Mouse (Mus musculus) heart, adult 2 months (tissue): ENCODE measurements around the gene H2-M10.2. TPM values are rescaled to one million over a fixed set of nuclear protein-coding genes. Genes with fewer than 3 reads are reported as not detected.
A peak's percentile ranks its signal among the peaks of the same experiment; 100 is the strongest.
"Not testable (repeated sequence)": the region's sequence is repeated elsewhere in the genome, so short reads cannot be mapped to it uniquely, and the experiment has no call there.

ENCODE experiments used
- DNase-seq, 2 experiments: peaks; one replicate each; pipeline ENCODE4 v3.0.0; 2021
- H3K27ac ChIP-seq: fragments of 200-600 bp; 2 replicates; pipeline ENCODE4 v1.8.1; 2022
- H3K27me3 ChIP-seq: fragments of 200-500 bp; 2 replicates; pipeline ENCODE4 v1.6.1; 2012; ENCODE audit warnings: mild to moderate bottlenecking, low read length, inconsistent platforms, mixed read lengths; ENCODE audit not compliant: control insufficient read depth, insufficient read depth
- H3K36me3 ChIP-seq: fragments of 200-500 bp; 2 replicates; pipeline ENCODE4 v1.6.1; 2012; ENCODE audit warnings: low read length, inconsistent platforms; ENCODE audit not compliant: control insufficient read depth, insufficient read depth
- H3K4me1 ChIP-seq: fragments of 200-500 bp; 2 replicates; pipeline ENCODE4 v1.6.1; 2011; ENCODE audit warnings: low read length; ENCODE audit not compliant: control insufficient read depth, insufficient read depth
- H3K4me3 ChIP-seq: fragments of 200-600 bp; 2 replicates; pipeline ENCODE4 v1.8.1; 2022
- H3K79me2 ChIP-seq: fragments of 200-500 bp; replicated peaks from 2 replicates; pipeline ENCODE4 v1.6.1; 2012; ENCODE audit warnings: mild to moderate bottlenecking, inconsistent platforms, low read length, moderate library complexity, mixed read lengths; ENCODE audit not compliant: control insufficient read depth, insufficient read depth
- H3K9ac ChIP-seq: fragments of 200-500 bp; 2 replicates; pipeline ENCODE4 v1.6.1; 2012; ENCODE audit warnings: low read depth, mild to moderate bottlenecking, control low read depth, inconsistent platforms, low read length, mixed read lengths
- CTCF ChIP-seq: fragments of 200-600 bp; IDR thresholded peaks from 2 replicates; pipeline ENCODE4 v1.8.1; 2022; ENCODE audit warnings: antibody characterized with exemption, mild to moderate bottlenecking, moderate library complexity
- EP300 ChIP-seq: fragments of 200-500 bp; IDR thresholded peaks from 2 replicates; pipeline ENCODE4 v1.6.1; 2011; ENCODE audit warnings: low read depth, low read length, control low read depth; ENCODE audit not compliant: insufficient read depth
- POLR2A ChIP-seq: fragments of 200-500 bp; IDR thresholded peaks from 2 replicates; pipeline ENCODE4 v1.6.1; 2011; ENCODE audit warnings: mild to moderate bottlenecking, low read depth, low read length, control low read depth; ENCODE audit not compliant: insufficient read depth
- WGBS: fragments of 180-500 bp; shearing (Covaris S2); methylation state at CpG from one replicate; pipeline ENCODE4 v1.1.7; 2018; 5-methylcytosine and 5-hydroxymethylcytosine counted together
- intact Hi-C: fragments of 180-260 bp; cut with DNase I; formaldehyde crosslinking; loops from one replicate; pipeline ENCODE4 v1.15.1; 2025
- polyA plus RNA-seq: library from polyadenylated mRNA; depleted of rRNA; stranded (reverse); fragments of >200 nt; gene quantifications from 2 replicates; pipeline ENCODE4 v1.2.3, GENCODE M21; 2012
- total RNA-seq, 2 experiments: library from RNA; stranded (reverse); gene quantifications; 2 replicates each; pipeline ENCODE4 v1.2.3; 2021

Gene H2-M10.2
- total and polyA plus RNA-seq, 3 experiments, result not detected

DNA sequence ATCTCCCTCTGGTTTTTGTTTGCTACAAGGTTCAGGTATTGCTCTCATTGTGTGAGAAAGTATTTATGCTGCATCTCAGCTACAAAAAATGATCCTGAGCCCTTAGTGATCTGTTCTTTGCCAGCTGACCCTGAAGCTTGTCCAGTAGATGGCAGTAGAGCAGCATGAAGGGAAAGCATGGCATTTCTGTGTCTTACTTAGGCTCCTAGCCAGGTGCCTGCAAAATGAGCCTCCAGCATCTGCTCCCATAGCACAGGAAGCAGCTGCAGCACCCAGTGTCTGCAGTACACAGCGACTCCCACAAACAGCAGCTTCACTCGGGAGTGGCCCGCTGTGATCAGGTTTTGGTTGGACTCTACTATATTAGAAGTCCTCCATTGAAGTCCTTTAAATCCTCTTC lies 22.6 kb upstream of the H2-M10.2 start:
- not testable (repeated sequence) for H3K27ac ChIP-seq, H3K79me2 ChIP-seq, H3K9ac ChIP-seq, H3K4me1 ChIP-seq, H3K36me3 ChIP-seq, H3K27me3 ChIP-seq, H3K4me3 ChIP-seq
- DNase-seq, result peak; percentile 36 to 45
- intact Hi-C loops, result loop anchor here (2.0 to 5.0 kb wide), 2 partner anchors 110 to 478 kb away; no protein-coding TSS in a partner anchor
- TF ChIP-seq CTCF, result peak; percentile 76
- 1% methylated on average over 3 of the region's 3 CpGs for WGBS

DNA sequence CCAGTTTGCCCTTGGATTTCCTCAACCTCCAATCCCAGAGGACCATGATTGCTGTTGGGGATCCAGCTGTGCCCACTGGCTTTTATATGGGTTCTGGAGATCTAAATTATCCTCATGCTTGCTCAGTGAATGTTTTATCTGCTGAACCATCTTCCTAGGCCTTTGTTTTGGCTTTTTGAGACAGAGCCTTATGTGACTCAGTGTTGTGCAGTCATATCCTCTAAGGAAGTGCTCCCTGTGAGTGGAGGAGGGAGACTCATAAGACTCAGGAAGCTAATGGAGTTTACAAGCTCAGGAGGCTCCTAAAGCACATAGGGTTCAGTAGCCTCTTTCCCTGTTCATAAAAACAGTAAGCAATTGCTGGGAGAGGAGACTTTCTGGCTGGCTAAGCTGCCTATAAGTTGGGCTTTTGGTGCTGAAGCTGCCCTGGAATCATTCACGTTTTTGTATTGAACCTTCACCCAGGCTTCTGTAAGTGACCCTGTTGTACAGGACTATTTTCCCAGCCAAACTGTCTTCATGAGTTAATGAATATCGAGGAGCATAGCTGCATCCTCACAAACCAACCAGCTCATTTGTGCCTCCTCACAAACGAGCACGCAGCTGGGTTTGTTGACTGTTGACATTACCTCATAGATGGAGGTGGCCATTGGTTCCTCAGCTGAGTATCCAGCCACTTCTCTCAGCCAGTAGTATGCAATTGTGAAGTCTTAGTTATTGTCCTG lies 4.6 kb downstream of the H2-M10.2 start:
- intact Hi-C loops, result no loop called here
- Histone ChIP-seq H3K36me3 (peaks cover 2% of the 10 kb centered on the region; the same call in 1 of the 2 replicates), H3K27ac (no peak overlapping the region), H3K79me2 (no peaks in the 10 kb centered on the region), H3K9ac (no peak overlapping the region), H3K4me3 (no peak overlapping the region), H3K27me3 (no peaks in the 10 kb centered on the region), H3K4me1 (no peaks in the 10 kb centered on the region; the same call in 1 of the 2 replicates)
- WGBS, result 97% methylated on average over 4 of the region's 4 CpGs
- DNase-seq, result no peak
- no peak for TF ChIP-seq POLR2A
- TF ChIP-seq EP300, result no peak
- TF ChIP-seq CTCF, result no peak

DNA sequence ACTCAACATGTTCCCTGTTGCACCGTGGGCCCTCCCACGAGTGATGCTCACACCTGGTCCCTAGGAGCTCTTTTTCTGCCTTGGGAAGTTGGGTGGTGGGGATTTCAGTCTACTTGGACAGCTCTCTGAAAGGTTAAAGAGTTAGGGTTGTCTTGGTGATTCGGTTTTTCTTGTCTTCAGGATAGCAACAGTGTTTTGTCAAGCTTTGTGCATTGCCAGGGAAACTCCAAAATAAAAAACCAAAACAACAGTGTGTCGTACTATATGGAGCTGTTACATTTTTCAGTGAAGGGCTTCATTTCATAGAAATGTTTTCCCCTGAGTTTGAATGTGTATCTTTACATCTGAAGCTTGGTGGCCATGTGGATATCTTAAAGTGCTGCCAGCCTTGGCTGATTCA lies 11.5 kb downstream of the H2-M10.2 start:
- no peak overlapping the region for H3K9ac ChIP-seq
- intact Hi-C loops, result loop anchor here (10.0 kb wide), 1 partner anchor 1300 kb away; the partner anchor contains the start of genes Hspa1a and Hspa1l
- no peak for TF ChIP-seq EP300
- no peak for TF ChIP-seq CTCF
- TF ChIP-seq POLR2A, result no peak
- no peak overlapping the region for H3K27ac ChIP-seq
- H3K79me2 ChIP-seq, result peaks cover 3% of the 10 kb centered on the region; the same call in 1 of the 2 replicates
- H3K27me3 ChIP-seq, result no peaks in the 10 kb centered on the region
- H3K4me1 ChIP-seq, result peaks cover 11% of the 10 kb centered on the region
- H3K36me3 ChIP-seq, result peaks cover 10% of the 10 kb centered on the region
- H3K4me3 ChIP-seq, result no peak overlapping the region
- 81% methylated on average over 4 of the region's 4 CpGs for WGBS
- no peak for DNase-seq

DNA sequence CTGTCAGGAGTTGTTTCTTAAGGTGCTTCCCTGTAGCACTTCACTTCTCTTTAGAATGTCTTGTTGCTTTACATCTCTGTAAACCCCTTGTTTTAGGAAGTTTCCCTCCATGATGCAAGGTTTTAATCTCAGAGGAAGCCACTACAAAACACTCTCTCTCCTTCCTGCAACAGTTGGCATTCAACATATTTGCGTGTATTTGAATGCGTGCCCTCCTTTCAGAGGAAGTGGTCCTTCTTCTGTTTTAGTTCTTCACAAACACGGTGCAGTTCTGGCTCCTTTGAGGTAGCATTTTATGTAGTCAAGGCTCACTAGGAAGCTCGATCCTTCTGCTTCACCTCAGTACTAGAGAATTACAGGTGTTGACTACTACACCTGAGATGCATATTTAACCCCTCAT lies 12.5 kb downstream of the H2-M10.2 start:
- intact Hi-C loops, result loop anchor here (10.0 kb wide), 1 partner anchor 1299 kb away; the partner anchor contains the start of genes Hspa1a and Hspa1l
- H3K9ac ChIP-seq, result no peak overlapping the region
- no peaks in the 10 kb centered on the region for H3K27me3 ChIP-seq
- 66% methylated on average over 4 of the region's 4 CpGs for WGBS
- no peak for TF ChIP-seq POLR2A
- no peak for TF ChIP-seq CTCF
- no peak for TF ChIP-seq EP300
- H3K4me1 ChIP-seq, result peaks cover 11% of the 10 kb centered on the region
- no peak overlapping the region for H3K27ac ChIP-seq
- H3K4me3 ChIP-seq, result no peak overlapping the region
- H3K36me3 ChIP-seq, result peaks cover 10% of the 10 kb centered on the region
- H3K79me2 ChIP-seq, result peaks cover 3% of the 10 kb centered on the region; the same call in 1 of the 2 replicates
- peak in 1 of 2 experiments; percentile 6 for DNase-seq

DNA sequence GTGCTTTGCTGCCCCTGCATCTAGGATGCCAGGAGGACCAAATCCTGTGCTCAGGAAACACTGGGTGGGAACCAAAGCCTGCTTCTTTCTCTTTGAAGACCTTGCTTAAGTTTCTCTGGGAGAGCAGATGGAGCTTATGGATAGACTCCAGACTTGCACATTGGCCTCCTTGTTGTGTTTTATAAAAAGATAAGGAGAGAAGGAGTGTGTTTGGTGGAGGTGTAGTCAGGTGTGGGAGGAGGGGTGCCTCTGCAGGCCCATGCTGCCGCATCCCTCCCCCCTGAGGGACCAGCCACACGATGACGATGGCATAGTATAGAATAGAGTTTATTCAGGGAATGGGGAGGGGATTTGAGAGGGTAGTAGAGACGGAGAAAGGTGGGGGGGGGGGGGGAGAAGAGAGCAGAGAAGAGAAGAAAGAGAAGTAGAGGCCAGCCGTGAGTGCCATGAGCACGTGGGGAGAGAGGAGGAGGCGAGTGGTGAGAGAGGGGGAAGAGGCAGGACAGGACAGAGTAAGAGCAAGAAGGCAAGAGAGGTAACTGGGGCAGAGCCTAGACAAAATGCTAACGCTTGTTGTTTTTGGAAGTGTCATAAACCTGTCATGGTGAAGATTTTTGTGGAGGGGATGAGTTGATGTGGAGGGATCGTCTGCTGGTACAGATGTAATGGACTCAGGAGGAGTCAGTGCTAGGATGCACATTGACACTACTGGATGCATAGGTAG lies 13.5 kb downstream of the H2-M10.2 start:
- no peak overlapping the region for H3K4me3 ChIP-seq
- intact Hi-C loops, result loop anchor here (10.0 kb wide), 1 partner anchor 1298 kb away; the partner anchor contains the start of genes Hspa1a and Hspa1l
- H3K36me3 ChIP-seq, result peaks cover 10% of the 10 kb centered on the region
- peaks cover 11% of the 10 kb centered on the region for H3K4me1 ChIP-seq
- H3K79me2 ChIP-seq, result peaks cover 3% of the 10 kb centered on the region; the same call in 1 of the 2 replicates
- H3K27ac ChIP-seq, result no peak overlapping the region
- no peak for TF ChIP-seq CTCF
- TF ChIP-seq EP300, result no peak
- no peak for TF ChIP-seq POLR2A
- no peak for DNase-seq
- no peak overlapping the region for H3K9ac ChIP-seq
- 83% methylated on average over 9 of the region's 9 CpGs for WGBS
- H3K27me3 ChIP-seq, result no peaks in the 10 kb centered on the region
